In the genomic region with DNA sequence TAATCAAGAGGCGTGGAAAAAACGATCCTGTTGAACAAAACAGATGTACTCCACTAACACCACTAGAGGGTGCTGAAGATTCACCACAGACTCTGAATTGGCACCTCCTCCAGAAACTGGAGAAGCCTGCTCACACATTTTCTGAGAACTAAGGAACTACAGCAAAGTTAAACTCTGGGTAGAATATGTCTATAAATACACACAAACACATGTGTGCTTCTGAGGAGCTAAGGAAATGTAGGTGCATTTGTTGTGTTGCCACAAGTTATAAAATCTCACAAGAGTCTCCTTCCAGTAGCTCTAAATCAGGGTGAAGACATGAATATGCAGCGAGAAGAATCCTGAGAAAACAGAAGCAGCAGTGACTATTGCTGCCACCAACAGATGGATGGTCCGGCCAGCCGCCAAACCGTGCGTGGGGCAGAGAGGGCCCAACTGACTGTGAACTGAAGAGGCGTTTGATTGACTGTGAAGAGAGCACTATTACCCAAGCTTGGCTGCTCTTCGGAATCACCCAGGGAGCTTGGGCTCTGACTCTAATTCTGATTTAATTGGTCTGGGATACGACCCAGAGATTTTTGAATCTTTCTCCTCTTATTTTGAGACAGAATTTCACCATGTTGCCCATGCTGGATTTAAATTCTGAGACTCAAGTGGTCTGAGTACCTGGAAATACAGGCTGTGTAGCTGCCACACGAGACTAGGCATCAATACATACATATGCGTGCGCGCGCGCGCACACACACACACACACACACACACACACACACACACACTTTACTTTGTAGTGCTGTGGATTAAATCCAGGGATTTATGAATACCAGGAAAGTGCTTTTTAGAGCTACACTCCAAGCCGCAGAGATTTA, we compare ENCODE assay signal across 8 mouse cellular contexts. TPM values are rescaled to one million over a fixed set of nuclear protein-coding genes. Genes with fewer than 3 reads are reported as not detected.
A peak's percentile ranks its signal among the peaks of the same experiment; 100 is the strongest.
DNase-seq lines count a peak whose midpoint lies in the region; ATAC-seq and TF ChIP-seq lines count a peak whose summit lies in the region.

No protein-coding gene starts in this region.

- H3K36me3 ChIP-seq in CH12.LX (replicated peaks in 1 of 2; ENCODE audit: control insufficient read depth in 1 of 2, insufficient read depth in 1 of 2, low read length in 1 of 2): no peaks in the 10 kb centered on the region
- H3K36me3 ChIP-seq in embryonic facial prominence, embryonic 10.5 days (replicated peaks): no peaks in the 10 kb centered on the region
- no peaks in the 10 kb centered on the region for H3K36me3 ChIP-seq in heart, embryonic 12.5 days
- no peaks in the 10 kb centered on the region for H3K36me3 ChIP-seq in kidney, embryonic 15.5 days
- no peaks in the 10 kb centered on the region for H3K36me3 ChIP-seq in limb, embryonic 11.5 days (ENCODE audit: control insufficient read depth, insufficient read depth, low read length)

- DNase-seq in CH12.LX (ENCODE audit: extremely low read depth): peak; percentile 70
- peak; percentile 40 for DNase-seq in adrenal gland, postnatal 10 days
- DNase-seq in embryonic facial prominence, embryonic 10.5 days (ENCODE audit: low spot score): peak; percentile 30
- peak; percentile 44 for DNase-seq in limb, embryonic 11.5 days (ENCODE audit: low spot score)
- DNase-seq in neural tube, embryonic 10.5 days (ENCODE audit: extremely low spot score, low spot score): peak; percentile 26
- DNase-seq in thymus, postnatal 0 days (ENCODE audit: low spot score): peak; percentile 74

- no peak for TF ChIP-seq EP300 in CH12.LX (IDR thresholded peaks at IDR 0.05; ENCODE audit: low read length)

- no peak overlapping the region for H3K9ac ChIP-seq in CH12.LX (ENCODE audit: insufficient read depth, low read depth)
- no peak overlapping the region for H3K9ac ChIP-seq in heart, embryonic 12.5 days
- H3K9ac ChIP-seq in kidney, embryonic 15.5 days: no peak overlapping the region
- H3K9ac ChIP-seq in limb, embryonic 11.5 days (ENCODE audit: low read length): no peak overlapping the region

- H3K4me1 ChIP-seq in CH12.LX (ENCODE audit: control insufficient read depth in 1 of 2, insufficient read depth in 2 of 2): peaks cover 0 to 6% of the 10 kb centered on the region in 2 experiments; a peak in 1 of 4 replicates
- no peaks in the 10 kb centered on the region for H3K4me1 ChIP-seq in embryonic facial prominence, embryonic 10.5 days
- H3K4me1 ChIP-seq in heart, embryonic 12.5 days (replicated peaks): 0 out of 2 replicates have a peak, but pooled peaks cover 9% of the 10 kb centered on the region
- 0 out of 2 replicates have a peak, but pooled peaks cover 6% of the 10 kb centered on the region for H3K4me1 ChIP-seq in kidney, embryonic 15.5 days
- H3K4me1 ChIP-seq in limb, embryonic 11.5 days (ENCODE audit: control insufficient read depth, insufficient read depth, low read length): no peaks in the 10 kb centered on the region

- TF ChIP-seq POLR2A in CH12.LX (IDR thresholded peaks at IDR 0.05; ENCODE audit: low read depth, low read length): no peak

- H3K27me3 ChIP-seq in CH12.LX (replicated peaks): no peaks in the 10 kb centered on the region
- no peaks in the 10 kb centered on the region for H3K27me3 ChIP-seq in embryonic facial prominence, embryonic 10.5 days (replicated peaks; ENCODE audit: low read depth, poor library complexity, severe bottlenecking)
- no peaks in the 10 kb centered on the region for H3K27me3 ChIP-seq in heart, embryonic 12.5 days (replicated peaks)
- H3K27me3 ChIP-seq in kidney, embryonic 15.5 days: no peaks in the 10 kb centered on the region
- no peaks in the 10 kb centered on the region for H3K27me3 ChIP-seq in limb, embryonic 11.5 days (ENCODE audit: control insufficient read depth, insufficient read depth, low read length)

- no peaks in the 10 kb centered on the region for H3K9me3 ChIP-seq in CH12.LX (replicated peaks; ENCODE audit: low read length)
- no peaks in the 10 kb centered on the region for H3K9me3 ChIP-seq in embryonic facial prominence, embryonic 10.5 days
- no peaks in the 10 kb centered on the region for H3K9me3 ChIP-seq in heart, embryonic 12.5 days (replicated peaks)
- H3K9me3 ChIP-seq in kidney, embryonic 15.5 days (replicated peaks): no peaks in the 10 kb centered on the region
- no peaks in the 10 kb centered on the region for H3K9me3 ChIP-seq in limb, embryonic 11.5 days (ENCODE audit: control insufficient read depth, low read length)

- TF ChIP-seq CTCF in CH12.LX (conservative IDR thresholded peaks at IDR 0.05 in 1 of 2, IDR thresholded peaks at IDR 0.05 in 1 of 2; ENCODE audit: low read depth in 2 of 2, low read length in 2 of 2): peak; percentile 84 to 91

- in situ Hi-C loops in CH12.LX (cut with MboI; ENCODE audit: low pct_ligation_motif_present, low pct_unique_long_range_greater_than_20kb, low sequenced_read_pairs): loop anchor here (10.0 kb wide), 1 partner anchor 853 kb away; no protein-coding TSS in a partner anchor

- H3K4me2 ChIP-seq in CH12.LX (ENCODE audit: insufficient read depth, low read depth, poor library complexity, severe bottlenecking): no peak overlapping the region
- no peak overlapping the region for H3K4me2 ChIP-seq in heart, embryonic 12.5 days
- H3K4me2 ChIP-seq in kidney, embryonic 15.5 days: peak overlapping the region; percentile 46
- H3K4me2 ChIP-seq in limb, embryonic 11.5 days (ENCODE audit: low read depth, severe bottlenecking): no peak overlapping the region

- H3K79me2 ChIP-seq in CH12.LX (replicated peaks; ENCODE audit: control insufficient read depth, extremely low read depth, insufficient read depth, poor library complexity, severe bottlenecking): no peaks in the 10 kb centered on the region

- dilution Hi-C loops in CH12.LX (cut with MboI; ENCODE audit: extremely low pct_ligation_motif_present, extremely low pct_unique_long_range_greater_than_20kb, low sequenced_read_pairs): no loop called here

- H3K4me3 ChIP-seq in CH12.LX (replicated peaks in 1 of 3; ENCODE audit: low read depth in 2 of 3, low read length in 2 of 3, poor library complexity in 1 of 3): no peak overlapping the region
- H3K4me3 ChIP-seq in embryonic facial prominence, embryonic 10.5 days: no peak overlapping the region
- H3K4me3 ChIP-seq in heart, embryonic 12.5 days: no peak overlapping the region
- H3K4me3 ChIP-seq in kidney, embryonic 15.5 days (replicated peaks): no peak overlapping the region
- no peak overlapping the region for H3K4me3 ChIP-seq in limb, embryonic 11.5 days (ENCODE audit: low read depth, low read length)

- WGBS in embryonic facial prominence, embryonic 10.5 days: 63% methylated on average over 18 of the region's 18 CpGs
- 60% methylated on average over 18 of the region's 18 CpGs for WGBS in heart, embryonic 12.5 days
- 48% methylated on average over 18 of the region's 18 CpGs for WGBS in kidney, embryonic 15.5 days
- WGBS in limb, embryonic 11.5 days: 55% methylated on average over 18 of the region's 18 CpGs

- H3K27ac ChIP-seq in CH12.LX (ENCODE audit: insufficient read depth, low read depth): no peak overlapping the region
- H3K27ac ChIP-seq in embryonic facial prominence, embryonic 10.5 days (replicated peaks): no peak overlapping the region
- H3K27ac ChIP-seq in heart, embryonic 12.5 days (ENCODE audit: poor library complexity, severe bottlenecking): peak overlapping the region; percentile 7; the same call in 1 of the 2 replicates
- H3K27ac ChIP-seq in kidney, embryonic 15.5 days: no peak overlapping the region
- H3K27ac ChIP-seq in limb, embryonic 11.5 days (replicated peaks; ENCODE audit: low read depth, low read length): no peak overlapping the region

- peak; percentile 97 for TF ChIP-seq RAD21 in CH12.LX (IDR thresholded peaks at IDR 0.05; ENCODE audit: low read depth, low read length)

- no peak for ATAC-seq in heart, embryonic 12.5 days (ENCODE audit: insufficient number of reproducible peaks, low FRiP score)
- ATAC-seq in kidney, embryonic 15.5 days (replicated peaks; ENCODE audit: low FRiP score): peak; percentile 78
- peak; percentile 47; the same call in 1 of the 2 replicates for ATAC-seq in limb, embryonic 11.5 days (ENCODE audit: insufficient number of reproducible peaks, low FRiP score, low TSS enrichment, low read depth)

TF ChIP-seq in CH12.LX, 34 proteins besides CTCF, POLR2A, EP300 and RAD21 (continues in another document):
- TF ChIP-seq E2F4 (IDR thresholded peaks at IDR 0.05; ENCODE audit: insufficient replicate concordance, low read depth, low read length) (peak; percentile 48; the same call in 1 of the 2 replicates), TCF12 (IDR thresholded peaks at IDR 0.05; ENCODE audit: low read depth, low read length) (no peak), NRF1 (IDR thresholded peaks at IDR 0.05; ENCODE audit: low read depth, low read length) (no peak), ZC3H11A (IDR thresholded peaks at IDR 0.05; ENCODE audit: low read depth, low read length) (peak; percentile 55), SIN3A (IDR thresholded peaks at IDR 0.05; ENCODE audit: low read length) (0 out of 2 replicates have a peak, but pooled peaks have one; percentile 57), ZNF384 (IDR thresholded peaks at IDR 0.05; ENCODE audit: low read depth, low read length) (0 out of 2 replicates have a peak, but pooled peaks have one; percentile 37), NELFE (IDR thresholded peaks at IDR 0.05; ENCODE audit: low read depth, low read length) (0 out of 2 replicates have a peak, but pooled peaks have one; percentile 38)

RNA-seq across cellular contexts. Expression of a gene that starts 28.2 kb away (rescaled TPM):
- total RNA-seq in CH12.LX (2012; rRNA removed): not detected in 2 replicates
- total RNA-seq in CH12.LX (2014; rRNA removed): not detected in 2 replicates
- polyA plus RNA-seq in CH12.LX (2012; ENCODE audit: insufficient read length, low read depth): not detected in 2 replicates
- under 1 TPM in 1 of 2 experiments, not detected in 1; 0.12 TPM for total RNA-seq in adrenal gland, postnatal 10 days (2021)
- not detected in 2 replicates for polyA plus RNA-seq in embryonic facial prominence, embryonic 10.5 days (2016; fragmentation: Nextera tagmentation; extraction: Ambion mirVana)
- 0.10 TPM in 1 of 2 replicates, not detected in the other for polyA plus RNA-seq in heart, embryonic 12.5 days (2016; fragmentation: Nextera tagmentation; extraction: Ambion mirVana)
- not detected in 2 replicates for polyA plus RNA-seq in kidney, embryonic 15.5 days (2015; fragmentation: Nextera tagmentation; extraction: Ambion mirVana)
- not detected in 2 replicates for polyA plus RNA-seq in limb, embryonic 11.5 days (2014; fragmentation: Nextera tagmentation; extraction: Ambion mirVana)
- polyA plus RNA-seq in thymus, postnatal 0 days (2015; fragmentation: Nextera tagmentation; extraction: Ambion mirVana): 0.16 and 0.18 TPM in 2 replicates

RNA-seq across cellular contexts. Expression of a gene that starts 43.4 kb away (rescaled TPM):
- total RNA-seq in CH12.LX (2012; rRNA removed) (not detected in 2 replicates), CH12.LX (2014; rRNA removed) (not detected in 2 replicates)
- polyA plus RNA-seq in CH12.LX (2012; ENCODE audit: insufficient read length, low read depth): not detected in 2 replicates
- not detected for total RNA-seq in adrenal gland, postnatal 10 days (2021)
- polyA plus RNA-seq in embryonic facial prominence, embryonic 10.5 days (2016; fragmentation: Nextera tagmentation; extraction: Ambion mirVana): not detected in 2 replicates
- not detected in 2 replicates for polyA plus RNA-seq in heart, embryonic 12.5 days (2016; fragmentation: Nextera tagmentation; extraction: Ambion mirVana)
- not detected in 2 replicates for polyA plus RNA-seq in kidney, embryonic 15.5 days (2015; fragmentation: Nextera tagmentation; extraction: Ambion mirVana)
- not detected in 2 replicates for polyA plus RNA-seq in limb, embryonic 11.5 days (2014; fragmentation: Nextera tagmentation; extraction: Ambion mirVana)
- not detected in 2 replicates for polyA plus RNA-seq in thymus, postnatal 0 days (2015; fragmentation: Nextera tagmentation; extraction: Ambion mirVana)
